Mouse (Mus musculus) liver, embryonic 14.5 days (tissue): Measurements from ENCODE around the gene Spag16. TPM values are rescaled to one million over a fixed set of nuclear protein-coding genes. Genes with fewer than 3 reads are reported as not detected.
"Not testable (repeated sequence)": the region's sequence is repeated elsewhere in the genome, so short reads cannot be mapped to it uniquely, and the experiment has no call there.

Source experiments
- ATAC-seq: fragments of 200-750 bp; cut with Nextera tagmentation; 2 replicates; pipeline ENCODE4 v1.8.0; 2017; ENCODE audit warnings: moderate number of reproducible peaks, mild to moderate bottlenecking, moderate library complexity; ENCODE audit not compliant: insufficient read depth
- DNase-seq, 3 experiments: peaks; one replicate each; pipeline ENCODE4 v3.0.0-alpha.2; 2012 to 2013; ENCODE audit warnings: low read depth in 3 of 3, low spot score in 3 of 3
- H3K27ac ChIP-seq: fragments of 300-500 bp; sonication (generic); 2 replicates; pipeline ENCODE4 v1.5.1; 2014; ENCODE audit warnings: moderate library complexity, mild to moderate bottlenecking, control low read depth, inconsistent platforms
- H3K27me3 ChIP-seq: fragments of 300-500 bp; sonication (generic); 2 replicates; pipeline ENCODE4 v1.6.1; 2014; ENCODE audit warnings: mild to moderate bottlenecking, low read length, moderate library complexity; ENCODE audit not compliant: control insufficient read depth, insufficient read depth
- H3K36me3 ChIP-seq: fragments of 300-500 bp; sonication (generic); replicated peaks from 2 replicates; pipeline ENCODE4 v1.6.1; 2014; ENCODE audit warnings: low read depth; ENCODE audit not compliant: control insufficient read depth, insufficient read depth
- H3K4me1 ChIP-seq, 2 experiments: fragments of 200-500 bp in 1 of 2; fragments of 300-500 bp in 1 of 2; sonication (generic) in 1 of 2; replicated peaks; 2 replicates each; pipeline ENCODE4 v1.6.1; 2012 to 2014; ENCODE audit warnings: antibody characterized with exemption in 1 of 2, inconsistent platforms in 1 of 2, low read length in 1 of 2; ENCODE audit not compliant: control insufficient read depth in 2 of 2, insufficient read depth in 2 of 2
- H3K4me2 ChIP-seq: fragments of 300-500 bp; sonication (generic); 2 replicates; pipeline ENCODE4 v1.6.1; 2014; ENCODE audit warnings: low read depth, mild to moderate bottlenecking, control low read depth, moderate library complexity
- H3K4me3 ChIP-seq, 2 experiments: fragments of 200-500 bp in 1 of 2; fragments of 300-500 bp in 1 of 2; sonication (generic) in 1 of 2; 2 replicates each; pipeline ENCODE4 v1.5.1; 2012 to 2014; ENCODE audit warnings: low read depth in 2 of 2, low read length in 2 of 2, mild to moderate bottlenecking in 2 of 2, control low read depth in 1 of 2, inconsistent platforms in 1 of 2, moderate library complexity in 1 of 2; ENCODE audit not compliant: insufficient read depth in 1 of 2
- H3K9ac ChIP-seq: fragments of 300-500 bp; sonication (generic); replicated peaks from 2 replicates; pipeline ENCODE4 v1.6.1; 2014; ENCODE audit warnings: mild to moderate bottlenecking, control low read depth, moderate library complexity
- H3K9me3 ChIP-seq: fragments of 300-500 bp; sonication (generic); 2 replicates; pipeline ENCODE4 v1.6.1; 2016; ENCODE audit warnings: low read length, mixed read lengths; ENCODE audit not compliant: control insufficient read depth
- CTCF ChIP-seq: IDR thresholded peaks from 2 replicates; pipeline ENCODE4 v1.5.1; 2016; ENCODE audit warnings: antibody characterized with exemption, low read depth, control low read depth
- EP300 ChIP-seq: IDR thresholded peaks from 2 replicates; pipeline ENCODE4 v1.6.1; 2016; ENCODE audit warnings: antibody characterized with exemption, low read depth
- WGBS: fragments of 180-500 bp; shearing (Covaris S2); extraction: QIAGEN DNeasy Blood & Tissue Kit; methylation state at CpG from one replicate; pipeline ENCODE4 v1.1.7; 2014; ENCODE audit not compliant: insufficient replicate concordance; 5-methylcytosine and 5-hydroxymethylcytosine counted together
- polyA plus RNA-seq, 2 experiments: library from polyadenylated mRNA; depleted of rRNA in 1 of 2; stranded (reverse) in 1 of 2; unstranded in 1 of 2; fragments of >200 nt; fragmentation: Nextera tagmentation in 1 of 2; extraction: Ambion mirVana in 1 of 2; gene quantifications; 2 replicates each; pipeline versions ENCODE4 v1.2.1 to v1.2.3; 2012 to 2014

Spag16 gene
- polyA plus RNA-seq, 2 experiments, result not detected

DNA sequence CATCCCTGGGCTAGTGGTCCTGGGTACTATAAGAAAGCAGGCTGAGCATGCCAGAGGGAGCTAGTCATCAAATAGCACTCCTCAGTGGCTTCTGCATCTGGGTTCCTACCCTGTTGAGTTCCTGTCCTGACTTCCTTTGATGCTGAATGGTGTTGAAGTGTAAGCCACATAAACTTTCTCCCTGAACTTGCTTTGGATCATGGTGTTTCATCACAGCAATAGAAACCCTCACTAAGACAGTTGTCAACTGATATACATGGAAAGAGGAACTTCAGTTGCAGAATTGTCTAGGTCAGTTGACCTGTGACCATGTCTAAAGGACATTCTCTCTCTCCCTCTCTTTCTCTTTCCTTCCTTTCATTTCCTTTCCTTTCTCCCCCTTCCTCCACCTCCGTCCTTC lies 3.8 kb downstream of the Spag16 start:
- ATAC-seq, result no peak
- WGBS, result 45% methylated on average over 1 of the region's 1 CpGs
- Histone ChIP-seq H3K4me1 (no peaks in the 10 kb centered on the region), H3K27me3 (no peaks in the 10 kb centered on the region), H3K27ac (no peak overlapping the region), H3K36me3 (no peaks in the 10 kb centered on the region), H3K4me2 (no peak overlapping the region), H3K9ac (no peak overlapping the region), H3K4me3 (no peak overlapping the region), H3K9me3 (no peaks in the 10 kb centered on the region)
- no peak for DNase-seq
- TF ChIP-seq EP300 (no peak), CTCF (no peak)

DNA sequence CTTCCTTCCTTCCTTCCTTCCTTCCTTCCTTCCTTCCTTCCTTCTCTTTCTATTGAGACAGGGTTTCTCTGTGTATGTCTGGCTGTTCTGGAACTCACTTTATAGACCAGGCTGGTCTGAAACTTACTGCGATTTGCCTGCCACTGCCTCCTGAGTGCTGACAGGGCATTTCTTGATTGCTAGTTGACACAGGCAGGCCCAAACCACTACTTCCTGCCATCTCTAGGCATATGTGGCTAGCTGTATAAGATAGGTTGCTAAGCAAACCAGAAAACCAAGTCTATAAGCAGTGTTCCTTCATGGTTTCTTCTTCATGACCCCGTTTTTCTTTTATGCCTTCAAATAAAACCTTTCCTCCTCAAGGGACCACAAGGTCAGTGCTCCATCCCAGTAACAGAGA lies 4.2 kb downstream of the Spag16 start:
- DNase-seq (no peak), ATAC-seq (no peak)
- Histone ChIP-seq H3K27ac (no peak overlapping the region), H3K4me3 (no peak overlapping the region), H3K4me2 (no peak overlapping the region), H3K9me3 (no peaks in the 10 kb centered on the region), H3K4me1 (no peaks in the 10 kb centered on the region), H3K9ac (no peak overlapping the region), H3K27me3 (no peaks in the 10 kb centered on the region), H3K36me3 (no peaks in the 10 kb centered on the region)
- 45% methylated on average over 2 of the region's 2 CpGs for whole genome bisulfite sequencing
- TF ChIP-seq EP300, result no peak

- not testable (repeated sequence) for H3K27me3 ChIP-seq, H3K27ac ChIP-seq, H3K4me1 ChIP-seq, ATAC-seq, H3K4me3 ChIP-seq, H3K9ac ChIP-seq, H3K36me3 ChIP-seq, DNase-seq, H3K4me2 ChIP-seq, H3K9me3 ChIP-seq
- 61% methylated on average over 4 of the region's 4 CpGs for WGBS
Measured at GRCm38 (mm10) chr1:69833476-69833875, 6.7 kb downstream of the Spag16 start.

DNA sequence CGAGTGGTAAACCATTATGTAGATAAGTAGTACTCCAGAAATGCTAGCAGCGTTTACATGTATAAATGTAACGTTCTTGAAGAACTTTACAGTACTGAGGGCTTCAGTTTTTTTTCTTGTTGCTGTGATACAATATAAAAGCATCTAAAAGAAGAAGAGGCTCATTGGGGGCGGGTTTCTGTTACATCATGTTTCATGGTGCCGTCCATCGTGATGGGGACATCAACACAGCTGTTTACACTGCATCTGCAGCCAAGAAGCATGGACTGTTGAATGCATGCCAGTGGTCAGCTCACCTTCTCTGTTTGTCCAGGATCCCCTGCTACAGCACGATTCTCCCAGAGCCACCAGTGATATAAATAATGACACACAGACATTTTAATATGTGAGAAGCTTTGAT lies 26.7 kb downstream of the Spag16 start:
- Histone ChIP-seq H3K27me3 (no peaks in the 10 kb centered on the region), H3K36me3 (no peaks in the 10 kb centered on the region), H3K9ac (no peak overlapping the region), H3K4me3 (no peak overlapping the region), H3K4me1 (no peaks in the 10 kb centered on the region), H3K4me2 (no peak overlapping the region), H3K27ac (no peak overlapping the region), H3K9me3 (no peaks in the 10 kb centered on the region)
- no peak for TF ChIP-seq EP300
- no peak for TF ChIP-seq CTCF
- ATAC-seq (no peak), DNase-seq (no peak)
- 60% methylated on average over 7 of the region's 7 CpGs for WGBS

- WGBS, result 56% methylated on average over 4 of the region's 4 CpGs
- H3K4me3 ChIP-seq, result no peak overlapping the region
- H3K36me3 ChIP-seq, result no peaks in the 10 kb centered on the region
- H3K4me2 ChIP-seq, result no peak overlapping the region
- H3K9me3 ChIP-seq, result no peaks in the 10 kb centered on the region
- no peak overlapping the region for H3K27ac ChIP-seq
- DNase-seq (no peak), ATAC-seq (no peak)
- H3K9ac ChIP-seq, result no peak overlapping the region
- no peaks in the 10 kb centered on the region for H3K27me3 ChIP-seq
- TF ChIP-seq CTCF (no peak), EP300 (no peak)
- H3K4me1 ChIP-seq, result no peaks in the 10 kb centered on the region
Measured at GRCm38 (mm10) chr1:69867776-69868175, 41.0 kb downstream of the Spag16 start.

GRCm38 (mm10) chr1:69956606-69957005 lies 129.8 kb downstream of the Spag16 start:
- DNase-seq (no peak), ATAC-seq (no peak)
- Histone ChIP-seq H3K9me3 (no peaks in the 10 kb centered on the region), H3K27ac (no peak overlapping the region), H3K9ac (no peak overlapping the region), H3K4me1 (no peaks in the 10 kb centered on the region), H3K4me3 (no peak overlapping the region), H3K36me3 (no peaks in the 10 kb centered on the region), H3K27me3 (no peaks in the 10 kb centered on the region), H3K4me2 (no peak overlapping the region)
- 44% methylated on average over 3 of the region's 3 CpGs for WGBS
- no peak for TF ChIP-seq CTCF
- no peak for TF ChIP-seq EP300
